Mouse (Mus musculus) myocyte (in vitro differentiated cells): ENCODE results near the gene Ptpdc1.

Experiments used
- CEBPB ChIP-seq: IDR thresholded peaks from 2 replicates; pipeline ENCODE4 v1.6.1; 2011; ENCODE audit warnings: mild to moderate bottlenecking, moderate library complexity; ENCODE audit not compliant: poor library complexity, insufficient read depth, severe bottlenecking
- E2F4 ChIP-seq: IDR thresholded peaks from one replicate; pipeline ENCODE4 v1.6.1; 2011; ENCODE audit warnings: mild to moderate bottlenecking, control low read depth, moderate library complexity; ENCODE audit not compliant: insufficient read depth
- MAX ChIP-seq: IDR thresholded peaks from one replicate; pipeline ENCODE4 v1.6.1; 2011; ENCODE audit warnings: low read depth, mild to moderate bottlenecking, control low read depth
- MYOD1 ChIP-seq, 3 experiments: IDR thresholded peaks; one replicate each; pipeline ENCODE4 v1.6.1; 2011; ENCODE audit warnings: control low read depth in 2 of 3, low read depth in 2 of 3, mild to moderate bottlenecking in 2 of 3, moderate library complexity in 1 of 3; ENCODE audit not compliant: insufficient read length in 2 of 3, control insufficient read depth in 1 of 3
- MYOG ChIP-seq, 3 experiments: IDR thresholded peaks; one replicate each; pipeline ENCODE4 v1.6.1; 2011; ENCODE audit warnings: control low read depth in 2 of 3, low read depth in 2 of 3, mild to moderate bottlenecking in 2 of 3; ENCODE audit not compliant: insufficient read length in 2 of 3, control insufficient read depth in 1 of 3, insufficient read depth in 1 of 3
- POLR2A ChIP-seq: IDR thresholded peaks from one replicate; pipeline ENCODE4 v1.6.1; 2011; ENCODE audit warnings: low read depth, mild to moderate bottlenecking, control low read depth, moderate library complexity; ENCODE audit not compliant: insufficient read length
- POLR2AphosphoS2 ChIP-seq: IDR thresholded peaks from one replicate; pipeline ENCODE4 v1.6.1; 2011; ENCODE audit warnings: low read depth, control low read depth; ENCODE audit not compliant: insufficient read length
- REST ChIP-seq: IDR thresholded peaks from one replicate; pipeline ENCODE4 v1.6.1; 2011; ENCODE audit warnings: mild to moderate bottlenecking, control low read depth, moderate library complexity; ENCODE audit not compliant: insufficient read depth, insufficient read length
- TCF12 ChIP-seq: IDR thresholded peaks from one replicate; pipeline ENCODE4 v1.6.1; 2011; ENCODE audit warnings: mild to moderate bottlenecking, control low read depth; ENCODE audit not compliant: poor library complexity, insufficient read depth, severe bottlenecking
- TCF3 ChIP-seq: IDR thresholded peaks from one replicate; pipeline ENCODE4 v1.6.1; 2011; ENCODE audit warnings: low read depth, control low read depth; ENCODE audit not compliant: insufficient read length
- USF1 ChIP-seq: IDR thresholded peaks from one replicate; pipeline ENCODE4 v1.6.1; 2011; ENCODE audit warnings: low read depth, mild to moderate bottlenecking, control low read depth, moderate library complexity

DNA sequence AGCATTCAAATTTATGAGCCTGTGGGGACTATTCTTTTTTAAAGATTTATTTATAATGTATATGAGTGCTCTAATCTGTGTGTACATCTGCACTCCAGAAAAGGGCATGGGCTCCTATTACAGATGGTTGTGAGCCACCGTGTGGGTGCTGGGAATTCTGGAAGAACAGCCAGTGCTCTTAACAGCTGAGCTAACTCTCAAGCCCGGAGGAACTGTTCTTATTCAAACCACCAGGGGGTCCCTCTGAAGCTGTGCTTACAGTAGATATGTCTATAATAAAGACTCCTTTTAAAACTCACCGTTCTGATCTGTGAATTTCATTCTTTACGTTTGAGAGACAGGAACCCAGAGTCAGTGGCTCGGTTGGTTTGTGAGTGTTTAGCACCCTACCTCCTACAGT lies 6.2 kb upstream of the Ptpdc1 start:
- TF ChIP-seq POLR2A (no peak), TCF3 (no peak), TCF12 (no peak), MYOG (IDR thresholded peaks at IDR 0.05; ENCODE audit: control insufficient read depth in 1 of 3, insufficient read depth in 1 of 3, insufficient read length in 2 of 3, low read depth in 2 of 3) (no peak), MAX (no peak), POLR2AphosphoS2 (no peak), CEBPB (no peak), USF1 (no peak), REST (no peak), MYOD1 (IDR thresholded peaks at IDR 0.05; ENCODE audit: control insufficient read depth in 1 of 3, insufficient read length in 2 of 3, low read depth in 2 of 3) (no peak), E2F4 (no peak)
